Mouse (Mus musculus): Measurements from ENCODE around the gene Slbp. TPM values are rescaled to one million over a fixed set of nuclear protein-coding genes. Genes with fewer than 3 reads are reported as not detected.

The Slbp gene
- polyA plus RNA-seq, 1 experiment, result 47.4 TPM

DNA sequence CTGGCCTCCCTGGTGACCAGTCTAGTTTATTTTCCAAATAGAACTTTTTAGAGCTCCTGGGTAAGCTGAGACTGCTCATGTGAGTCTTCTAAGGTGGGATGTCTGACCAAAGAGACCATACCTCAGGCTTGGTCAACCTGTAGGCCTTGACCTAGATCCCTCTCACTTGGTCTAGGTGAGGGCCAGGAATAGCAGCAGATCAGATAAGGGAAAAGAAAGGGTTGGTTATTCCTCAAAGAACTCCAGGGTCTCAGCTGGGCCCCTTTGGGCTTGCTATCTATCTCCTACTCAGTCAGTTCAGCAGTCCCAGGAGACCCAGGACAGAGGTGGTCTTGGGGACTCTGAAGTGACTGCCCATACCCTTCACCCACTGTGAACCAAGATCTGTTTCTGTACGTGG, 45.2 kb upstream of the Slbp start:
- H3K79me3 ChIP-seq (ENCODE audit: low read depth), result no peaks in the 10 kb centered on the region
- H3K27me3 ChIP-seq (ENCODE audit: control insufficient read depth, insufficient read depth, insufficient read length), result peaks cover 61% of the 10 kb centered on the region
- no peaks in the 10 kb centered on the region for H3K79me2 ChIP-seq (ENCODE audit: control insufficient read depth, insufficient read depth)
- H3ac ChIP-seq (ENCODE audit: control insufficient read depth, insufficient read length, low read depth), result no peak overlapping the region
- no peaks in the 10 kb centered on the region for H3K36me3 ChIP-seq (ENCODE audit: control insufficient read depth, insufficient read depth)
- no peak overlapping the region for H3K4me3 ChIP-seq (ENCODE audit: insufficient read depth, poor library complexity, severe bottlenecking)
- TF ChIP-seq USF1 (IDR thresholded peaks at IDR 0.05; ENCODE audit: low read depth) (no peak), CEBPB (IDR thresholded peaks at IDR 0.05; ENCODE audit: low read depth) (no peak), MYOD1 (IDR thresholded peaks at IDR 0.05; ENCODE audit: control insufficient read depth, insufficient read length, low read depth) (no peak), CTCF (IDR thresholded peaks at IDR 0.05; ENCODE audit: control insufficient read depth, insufficient read depth, insufficient read length) (no peak), MYOG (IDR thresholded peaks at IDR 0.05; ENCODE audit: control insufficient read depth, extremely low read depth, insufficient read length) (no peak), FOSL1 (IDR thresholded peaks at IDR 0.05; ENCODE audit: insufficient read depth, low read length, poor library complexity, severe bottlenecking) (no peak), MAX (IDR thresholded peaks at IDR 0.05) (no peak)

DNA sequence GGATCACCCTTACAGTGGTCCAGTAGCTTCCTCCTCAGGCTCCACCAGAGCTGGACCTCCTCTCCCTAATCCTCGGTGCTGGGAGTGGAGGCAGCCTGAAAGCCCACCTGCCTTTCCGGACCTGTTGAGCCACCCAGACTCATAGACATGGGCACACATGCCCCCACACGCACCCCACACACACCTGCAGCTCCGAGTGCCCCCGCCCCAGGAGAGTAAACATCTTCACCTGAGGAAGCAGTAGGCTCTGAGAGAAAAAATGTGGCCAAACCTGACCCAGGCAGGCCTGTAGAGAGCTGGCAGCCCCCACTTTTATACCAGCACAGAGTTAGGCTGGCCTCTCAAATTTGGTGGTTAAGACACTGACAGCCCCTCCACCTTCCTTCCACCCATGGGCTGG, 44.1 kb upstream of the Slbp start:
- peaks cover 50% of the 10 kb centered on the region for H3K27me3 ChIP-seq (ENCODE audit: control insufficient read depth, insufficient read depth, insufficient read length)
- H3ac ChIP-seq (ENCODE audit: control insufficient read depth, insufficient read length, low read depth), result no peak overlapping the region
- no peaks in the 10 kb centered on the region for H3K36me3 ChIP-seq (ENCODE audit: control insufficient read depth, insufficient read depth)
- no peaks in the 10 kb centered on the region for H3K79me3 ChIP-seq (ENCODE audit: low read depth)
- no peak overlapping the region for H3K4me3 ChIP-seq (ENCODE audit: insufficient read depth, poor library complexity, severe bottlenecking)
- no peaks in the 10 kb centered on the region for H3K79me2 ChIP-seq (ENCODE audit: control insufficient read depth, insufficient read depth)
- TF ChIP-seq MYOD1 (IDR thresholded peaks at IDR 0.05; ENCODE audit: control insufficient read depth, insufficient read length, low read depth) (no peak), MYOG (IDR thresholded peaks at IDR 0.05; ENCODE audit: control insufficient read depth, extremely low read depth, insufficient read length) (no peak), CEBPB (IDR thresholded peaks at IDR 0.05; ENCODE audit: low read depth) (no peak), FOSL1 (IDR thresholded peaks at IDR 0.05; ENCODE audit: insufficient read depth, low read length, poor library complexity, severe bottlenecking) (no peak), USF1 (IDR thresholded peaks at IDR 0.05; ENCODE audit: low read depth) (no peak), MAX (IDR thresholded peaks at IDR 0.05) (no peak), CTCF (IDR thresholded peaks at IDR 0.05; ENCODE audit: control insufficient read depth, insufficient read depth, insufficient read length) (no peak)

DNA sequence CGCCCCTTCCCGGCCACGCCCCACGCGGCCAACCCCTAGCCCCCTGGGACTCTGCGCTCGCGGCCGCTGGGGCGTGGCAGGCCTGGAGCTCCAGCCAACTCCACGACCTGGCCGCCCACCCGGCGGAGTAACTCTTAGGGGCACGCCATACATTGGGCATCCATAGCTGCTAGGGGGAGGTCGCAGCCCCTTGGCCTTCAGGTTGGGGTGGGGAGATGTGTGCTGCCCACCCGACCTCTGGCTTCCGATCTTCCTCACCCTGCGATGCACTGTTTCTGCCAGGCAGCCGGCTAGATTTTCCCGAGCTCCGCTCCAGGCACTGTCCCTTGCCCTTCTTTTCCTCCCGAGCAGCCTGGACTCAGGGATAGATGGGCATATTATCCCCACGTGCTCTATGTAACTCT, 43.3 kb upstream of the Slbp start:
- no peak overlapping the region for H3K4me3 ChIP-seq (ENCODE audit: insufficient read depth, poor library complexity, severe bottlenecking)
- no peaks in the 10 kb centered on the region for H3K79me3 ChIP-seq (ENCODE audit: low read depth)
- no peak overlapping the region for H3ac ChIP-seq (ENCODE audit: control insufficient read depth, insufficient read length, low read depth)
- peaks cover 43% of the 10 kb centered on the region for H3K27me3 ChIP-seq (ENCODE audit: control insufficient read depth, insufficient read depth, insufficient read length)
- no peaks in the 10 kb centered on the region for H3K79me2 ChIP-seq (ENCODE audit: control insufficient read depth, insufficient read depth)
- no peaks in the 10 kb centered on the region for H3K36me3 ChIP-seq (ENCODE audit: control insufficient read depth, insufficient read depth)
- TF ChIP-seq USF1 (IDR thresholded peaks at IDR 0.05; ENCODE audit: low read depth) (no peak), MYOD1 (IDR thresholded peaks at IDR 0.05; ENCODE audit: control insufficient read depth, insufficient read length, low read depth) (no peak), CEBPB (IDR thresholded peaks at IDR 0.05; ENCODE audit: low read depth) (no peak), FOSL1 (IDR thresholded peaks at IDR 0.05; ENCODE audit: insufficient read depth, low read length, poor library complexity, severe bottlenecking) (no peak), MYOG (IDR thresholded peaks at IDR 0.05; ENCODE audit: control insufficient read depth, extremely low read depth, insufficient read length) (no peak), CTCF (IDR thresholded peaks at IDR 0.05; ENCODE audit: control insufficient read depth, insufficient read depth, insufficient read length) (no peak), MAX (IDR thresholded peaks at IDR 0.05) (no peak)

DNA sequence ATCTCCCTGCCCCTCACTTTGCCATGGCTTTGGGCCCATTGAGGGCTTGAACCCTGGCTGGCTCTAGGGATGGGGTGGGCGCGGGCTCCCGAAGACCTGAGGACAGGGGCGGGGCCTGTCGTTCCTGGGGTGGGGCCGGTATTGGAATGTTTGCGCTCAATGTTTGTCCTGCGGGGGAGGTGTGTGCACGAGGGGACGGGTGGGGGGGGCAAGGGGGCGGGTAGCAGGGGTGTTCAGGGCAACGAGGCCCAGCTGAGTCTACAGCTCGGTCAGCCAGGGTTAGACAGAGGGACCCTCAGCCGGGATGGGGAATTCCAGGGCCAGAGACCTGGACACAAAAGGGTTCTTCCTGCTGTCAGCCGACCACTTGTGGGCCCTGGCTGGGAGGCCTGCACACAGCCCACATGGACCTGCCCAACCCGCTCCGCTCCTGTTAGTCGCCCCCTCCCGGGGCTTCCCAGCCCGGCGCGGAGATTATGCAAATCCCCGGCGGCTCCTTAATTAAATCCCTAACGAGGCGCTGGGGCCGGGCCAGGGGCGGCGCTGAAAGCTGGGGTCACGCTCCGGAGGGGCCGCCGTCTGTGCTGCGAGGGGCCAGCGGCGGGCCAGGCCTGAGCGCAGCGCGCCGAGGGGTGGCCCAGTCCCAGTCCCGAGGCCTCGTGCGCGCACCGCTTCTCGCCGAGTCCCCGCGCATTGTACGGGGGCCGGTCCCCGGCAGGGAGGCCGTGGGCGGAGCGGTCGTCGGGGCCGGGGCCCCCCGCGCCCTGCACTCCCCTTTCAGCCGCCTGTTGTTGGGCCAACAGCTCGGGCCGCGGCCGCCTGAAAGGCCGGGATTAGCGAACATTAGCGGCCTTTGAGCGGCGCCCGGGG, 42.7 kb upstream of the Slbp start:
- Histone ChIP-seq H3K4me3 (ENCODE audit: insufficient read depth, poor library complexity, severe bottlenecking) (no peak overlapping the region), H3K79me2 (ENCODE audit: control insufficient read depth, insufficient read depth) (no peaks in the 10 kb centered on the region), H3K79me3 (ENCODE audit: low read depth) (no peaks in the 10 kb centered on the region), H3K36me3 (ENCODE audit: control insufficient read depth, insufficient read depth) (no peaks in the 10 kb centered on the region), H3ac (ENCODE audit: control insufficient read depth, insufficient read length, low read depth) (no peak overlapping the region), H3K27me3 (ENCODE audit: control insufficient read depth, insufficient read depth, insufficient read length) (peaks cover 37% of the 10 kb centered on the region)
- TF ChIP-seq MAX (IDR thresholded peaks at IDR 0.05), result no peak
- no peak for TF ChIP-seq USF1 (IDR thresholded peaks at IDR 0.05; ENCODE audit: low read depth)
- no peak for TF ChIP-seq FOSL1 (IDR thresholded peaks at IDR 0.05; ENCODE audit: insufficient read depth, low read length, poor library complexity, severe bottlenecking)
- no peak for TF ChIP-seq CTCF (IDR thresholded peaks at IDR 0.05; ENCODE audit: control insufficient read depth, insufficient read depth, insufficient read length)
- no peak for TF ChIP-seq MYOG (IDR thresholded peaks at IDR 0.05; ENCODE audit: control insufficient read depth, extremely low read depth, insufficient read length)
- no peak for TF ChIP-seq CEBPB (IDR thresholded peaks at IDR 0.05; ENCODE audit: low read depth)
- TF ChIP-seq MYOD1 (IDR thresholded peaks at IDR 0.05; ENCODE audit: control insufficient read depth, insufficient read length, low read depth), result no peak

DNA sequence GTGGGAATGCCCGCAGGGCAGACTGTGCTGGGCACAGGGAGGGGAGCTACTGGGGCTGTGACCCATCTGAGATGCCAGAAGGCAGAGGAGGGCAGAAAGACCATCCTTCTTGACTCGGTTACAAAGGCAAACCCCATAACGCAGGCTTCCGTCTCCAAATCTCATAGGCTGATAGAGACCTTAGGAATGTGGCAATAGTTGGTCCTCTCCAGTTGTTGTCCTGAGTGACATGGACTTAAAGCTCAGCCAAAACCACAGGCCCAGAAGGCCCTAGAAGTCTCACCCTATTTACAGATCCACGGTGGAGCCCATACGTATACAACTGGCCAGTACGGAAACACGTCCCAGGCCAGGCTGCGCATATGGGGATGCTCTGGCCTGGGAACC, 42.1 kb upstream of the Slbp start:
- TF ChIP-seq CTCF (IDR thresholded peaks at IDR 0.05; ENCODE audit: control insufficient read depth, insufficient read depth, insufficient read length) (no peak), MYOG (IDR thresholded peaks at IDR 0.05; ENCODE audit: control insufficient read depth, extremely low read depth, insufficient read length) (no peak), MAX (IDR thresholded peaks at IDR 0.05) (no peak), MYOD1 (IDR thresholded peaks at IDR 0.05; ENCODE audit: control insufficient read depth, insufficient read length, low read depth) (no peak), USF1 (IDR thresholded peaks at IDR 0.05; ENCODE audit: low read depth) (no peak), FOSL1 (IDR thresholded peaks at IDR 0.05; ENCODE audit: insufficient read depth, low read length, poor library complexity, severe bottlenecking) (no peak), CEBPB (IDR thresholded peaks at IDR 0.05; ENCODE audit: low read depth) (no peak)
- Histone ChIP-seq H3K79me3 (ENCODE audit: low read depth) (no peaks in the 10 kb centered on the region), H3K4me3 (ENCODE audit: insufficient read depth, poor library complexity, severe bottlenecking) (no peak overlapping the region), H3K27me3 (ENCODE audit: control insufficient read depth, insufficient read depth, insufficient read length) (peaks cover 31% of the 10 kb centered on the region), H3ac (ENCODE audit: control insufficient read depth, insufficient read length, low read depth) (no peak overlapping the region), H3K79me2 (ENCODE audit: control insufficient read depth, insufficient read depth) (no peaks in the 10 kb centered on the region), H3K36me3 (ENCODE audit: control insufficient read depth, insufficient read depth) (no peaks in the 10 kb centered on the region)
